Mouse (Mus musculus): ENCODE data around the gene Xdh.
A peak's percentile ranks its signal among the peaks of the same experiment; 100 is the strongest.
"Not testable (repeated sequence)": the region's sequence is repeated elsewhere in the genome, so short reads cannot be mapped to it uniquely, and the experiment has no call there.

Gene Xdh

DNA sequence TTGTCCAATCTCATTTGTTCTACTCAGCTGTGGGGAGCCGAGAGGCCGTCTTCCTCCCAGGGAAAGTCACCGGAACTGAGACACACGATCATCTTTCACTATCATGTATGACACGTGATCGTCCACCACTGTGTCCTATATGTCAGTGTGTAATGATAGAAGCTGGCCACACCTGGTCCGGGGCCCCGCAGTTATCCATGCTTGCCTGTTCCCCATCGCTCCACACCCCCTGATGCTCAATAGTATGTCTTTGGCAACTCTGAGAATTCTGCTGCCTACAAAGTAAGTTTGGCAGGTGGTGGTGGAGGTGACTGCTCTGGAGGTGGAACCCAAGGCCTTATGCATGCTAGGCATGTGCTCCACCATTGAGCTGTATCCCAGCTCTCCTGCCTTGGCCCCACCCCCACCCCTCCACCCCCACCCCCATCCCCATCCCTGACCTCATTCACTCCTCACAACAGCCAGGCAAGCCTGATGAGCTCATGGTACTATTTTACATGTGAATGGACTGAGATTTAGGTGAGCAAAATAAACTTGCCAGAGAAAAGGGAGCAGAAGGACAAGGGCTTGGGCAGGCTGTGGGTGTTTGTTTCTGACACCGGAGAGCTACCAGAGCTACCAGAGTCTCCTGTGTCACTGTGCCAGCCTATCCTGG lies 70.6 kb downstream of the Xdh start:
- DNase-seq, result no peak

DNA sequence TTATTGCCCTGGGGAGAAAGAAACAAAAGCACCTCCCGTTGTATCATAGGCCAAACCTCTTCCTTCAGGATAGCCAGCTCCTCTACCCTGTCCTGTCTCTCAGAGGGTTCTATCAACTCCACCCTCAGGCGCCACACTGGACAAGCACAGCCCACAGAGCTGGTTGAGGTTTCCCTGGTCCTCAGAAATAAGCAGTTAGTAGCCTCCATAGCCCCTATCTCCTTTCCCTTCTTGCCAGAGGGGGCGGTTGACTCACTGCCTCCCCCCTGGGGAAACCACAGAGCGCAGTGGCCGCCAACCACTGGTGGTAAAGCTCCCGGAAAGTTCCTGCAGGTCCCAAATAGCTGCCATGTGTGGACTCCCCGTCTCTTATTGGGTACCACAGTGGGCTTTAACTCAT lies 74.3 kb downstream of the Xdh start:
- no peak for DNase-seq

DNA sequence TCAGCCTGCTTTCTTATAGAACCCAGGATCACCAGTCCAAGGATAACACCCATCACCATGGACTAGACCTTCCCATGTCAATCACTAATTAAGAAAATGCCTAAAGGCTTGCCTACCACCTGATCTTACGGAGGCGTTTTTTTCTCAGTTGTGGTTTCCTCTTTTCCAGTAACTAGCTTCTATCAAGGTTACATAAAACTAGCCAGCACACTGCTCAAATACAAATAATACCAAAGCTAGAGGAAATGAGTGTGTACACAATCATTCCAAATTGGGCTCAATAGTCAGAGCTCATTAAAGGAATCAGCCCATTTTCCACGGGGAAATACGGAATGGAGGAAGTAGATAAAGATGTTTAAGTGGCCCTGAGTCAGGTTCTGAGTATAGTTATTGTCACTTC lies 74.7 kb downstream of the Xdh start:
- DNase-seq, result no peak

DNA sequence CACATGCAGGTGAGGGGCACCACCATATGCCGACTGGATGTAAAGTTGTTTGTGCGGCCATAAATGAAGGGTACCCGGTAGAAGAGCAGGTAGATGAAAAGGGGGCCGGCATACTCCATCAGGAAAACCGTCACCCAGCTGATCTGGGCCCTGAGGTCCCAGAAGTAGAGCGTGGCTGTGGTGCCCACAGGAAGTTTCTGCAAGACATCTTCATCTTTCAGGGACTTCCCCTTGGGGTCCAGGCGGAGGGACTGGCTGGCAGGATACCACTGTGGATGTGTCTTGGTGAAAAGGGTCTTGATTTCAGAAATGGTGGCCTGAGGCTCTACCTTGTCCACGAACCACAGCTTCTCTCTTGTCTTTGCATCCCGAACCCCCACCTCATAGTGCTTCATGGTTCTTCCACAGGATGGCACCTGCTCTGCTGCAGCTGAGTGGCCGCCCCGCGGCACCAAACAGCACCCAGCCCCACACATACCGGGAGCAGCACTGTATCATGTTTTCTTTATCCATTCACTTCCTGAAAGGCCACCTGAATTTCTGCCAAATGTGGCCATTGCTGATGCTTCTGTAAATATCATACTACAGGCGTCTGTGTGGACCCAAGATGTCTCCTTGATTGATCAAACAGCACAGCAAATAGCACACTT lies 78.9 kb downstream of the Xdh start:
- DNase-seq, result no peak

DNA sequence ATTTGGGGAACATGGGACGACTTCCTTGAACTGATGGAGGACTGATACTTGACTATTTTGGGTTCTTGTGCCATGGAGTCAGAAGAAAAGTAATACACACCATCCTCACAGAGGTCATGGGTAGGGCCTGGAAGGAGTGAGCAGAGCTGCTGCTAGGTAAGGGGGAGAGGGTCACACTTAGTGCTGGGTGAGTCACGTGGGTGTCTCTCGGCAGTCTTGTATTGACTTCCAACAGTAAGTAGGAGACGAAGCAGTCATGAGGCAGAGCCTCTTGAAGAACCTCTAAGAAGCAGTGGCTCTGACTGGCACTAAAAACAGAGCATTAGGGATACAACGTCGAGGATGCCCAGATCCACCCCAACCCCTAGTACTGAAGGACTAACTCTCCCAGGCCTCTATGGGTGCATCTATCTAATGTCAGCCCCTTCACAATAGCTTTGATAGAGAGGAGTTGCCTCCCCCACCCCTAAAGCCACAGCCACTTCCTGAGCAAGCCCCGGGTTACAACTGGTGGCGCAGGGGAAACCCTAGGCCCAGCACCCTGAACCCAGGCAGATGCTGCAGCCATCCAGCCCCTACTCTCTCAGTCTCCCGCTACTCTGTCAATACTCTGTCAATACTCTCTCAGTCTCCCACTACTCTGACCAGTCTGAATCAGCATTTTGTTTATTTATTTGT lies 80.8 kb downstream of the Xdh start:
- DNase-seq, result no peak

DNA sequence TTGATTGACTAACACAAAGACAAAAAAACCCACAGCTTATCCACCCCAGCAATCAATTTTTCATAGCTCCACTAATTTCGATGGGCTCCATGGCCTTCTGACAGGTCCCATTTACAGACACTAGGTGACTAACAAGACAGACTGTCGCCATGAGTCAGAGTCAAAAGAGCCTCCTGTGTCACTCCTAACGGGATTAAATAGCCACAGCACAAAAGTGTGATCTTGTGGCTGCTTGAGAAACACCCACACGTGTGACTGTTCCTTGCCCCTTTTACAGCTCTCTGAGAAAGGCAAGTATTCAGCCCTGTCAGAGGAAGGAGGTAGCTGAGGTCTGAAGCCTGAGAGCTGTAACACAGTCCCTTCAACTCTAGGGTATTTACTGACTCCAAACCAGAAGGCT lies 96.3 kb downstream of the Xdh start:
- no peak for DNase-seq

DNA sequence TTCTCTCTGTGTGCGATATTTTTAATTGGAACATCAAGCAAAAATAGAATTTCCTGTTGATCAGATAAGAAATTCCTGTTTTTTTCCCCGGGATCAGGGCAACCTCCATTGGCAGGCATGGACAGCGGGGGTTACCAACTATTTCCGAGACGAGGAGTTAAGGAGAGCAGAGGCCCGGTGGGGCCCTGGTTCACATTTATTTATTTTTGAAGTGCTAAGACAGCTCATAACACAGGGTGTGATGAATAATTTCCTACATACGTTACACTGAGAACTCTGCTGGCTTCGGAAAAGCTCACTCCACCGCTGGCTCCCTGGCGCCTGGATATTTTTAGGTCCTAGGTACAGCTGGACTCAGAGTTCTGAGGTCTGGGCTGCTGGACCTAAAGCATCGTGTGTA lies 97.0 kb downstream of the Xdh start:
- peak; percentile 25 to 38 for DNase-seq

DNA sequence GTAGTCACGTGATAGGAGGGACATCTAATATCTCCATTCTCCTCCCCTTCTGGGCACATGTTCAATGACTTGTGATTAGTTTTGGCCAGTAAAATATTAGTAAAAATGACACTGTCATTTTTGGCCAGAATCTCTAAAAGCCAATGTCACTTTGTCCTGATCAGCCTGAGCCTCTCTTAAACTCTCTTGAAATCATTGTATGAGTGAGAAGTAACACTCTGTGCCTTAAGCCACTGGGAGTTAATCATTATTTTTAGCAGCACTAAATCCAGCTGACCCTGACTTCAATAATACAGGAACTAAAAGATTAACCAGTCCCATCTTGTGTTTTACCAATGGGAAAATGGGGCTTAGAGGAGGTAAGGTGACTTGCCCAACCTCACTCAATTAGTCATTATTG lies 102.6 kb downstream of the Xdh start:
- peak in 1 of 2 experiments; percentile 9 for DNase-seq

DNA sequence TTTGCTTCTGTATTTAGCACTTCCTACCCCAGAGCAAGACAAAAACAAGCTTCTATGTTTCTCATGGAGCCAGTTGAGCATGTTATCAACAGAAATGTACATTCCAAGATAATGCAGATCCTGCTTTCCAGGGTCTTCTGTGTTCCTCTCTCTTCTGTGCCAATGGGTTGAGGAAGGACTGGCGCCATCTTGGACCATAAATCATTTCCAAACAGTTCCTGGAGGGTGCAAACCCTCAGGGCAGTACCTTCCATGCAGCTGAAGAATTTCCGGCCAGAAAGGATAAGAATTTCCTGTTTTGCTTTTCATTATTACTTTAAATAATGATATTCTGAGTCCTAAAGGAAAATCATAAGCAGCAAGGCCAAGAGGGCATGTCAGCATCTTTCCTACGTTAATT lies 104.4 kb downstream of the Xdh start:
- peak in 1 of 2 experiments; percentile 29 for DNase-seq

DNA sequence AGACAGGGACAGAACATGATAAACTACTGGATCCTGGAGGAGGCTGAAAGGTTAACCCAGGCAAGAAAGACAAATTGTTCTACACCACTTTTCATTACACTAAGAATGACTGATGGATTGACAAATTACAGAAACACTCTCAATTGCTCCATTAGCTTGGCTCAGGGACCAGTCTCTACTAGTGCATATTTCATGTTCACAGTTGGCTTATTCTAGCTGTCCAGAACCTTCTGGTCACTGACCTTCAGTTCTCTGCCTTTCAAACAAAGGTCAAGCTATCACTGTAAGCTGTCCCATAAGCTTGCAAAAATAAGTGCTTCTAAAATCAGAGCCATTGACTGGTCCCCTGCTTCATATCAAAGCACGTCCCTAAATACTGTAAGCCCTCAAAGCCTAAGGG lies 107.0 kb downstream of the Xdh start:
- DNase-seq, result no peak

DNA sequence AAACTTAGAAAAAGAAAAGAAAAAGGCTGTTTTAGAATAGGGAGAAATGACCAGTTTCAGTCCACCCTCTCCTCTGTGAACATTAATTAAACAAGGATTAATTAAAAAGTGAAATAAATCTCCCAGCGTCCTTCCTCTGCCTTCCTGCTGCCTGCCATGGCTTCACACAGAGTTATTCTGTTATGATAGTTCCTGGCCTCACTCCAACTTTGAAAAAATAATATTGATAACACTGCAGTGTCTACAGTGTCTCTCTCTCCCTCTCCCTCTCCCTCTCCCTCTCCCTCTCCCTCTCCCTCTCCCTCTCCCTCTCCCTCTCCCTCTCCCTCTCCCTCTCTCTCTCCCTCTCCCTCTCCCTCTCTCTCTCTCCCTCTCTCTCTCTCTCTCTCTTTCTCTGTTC lies 110.1 kb downstream of the Xdh start:
- not testable (repeated sequence) for DNase-seq

DNA sequence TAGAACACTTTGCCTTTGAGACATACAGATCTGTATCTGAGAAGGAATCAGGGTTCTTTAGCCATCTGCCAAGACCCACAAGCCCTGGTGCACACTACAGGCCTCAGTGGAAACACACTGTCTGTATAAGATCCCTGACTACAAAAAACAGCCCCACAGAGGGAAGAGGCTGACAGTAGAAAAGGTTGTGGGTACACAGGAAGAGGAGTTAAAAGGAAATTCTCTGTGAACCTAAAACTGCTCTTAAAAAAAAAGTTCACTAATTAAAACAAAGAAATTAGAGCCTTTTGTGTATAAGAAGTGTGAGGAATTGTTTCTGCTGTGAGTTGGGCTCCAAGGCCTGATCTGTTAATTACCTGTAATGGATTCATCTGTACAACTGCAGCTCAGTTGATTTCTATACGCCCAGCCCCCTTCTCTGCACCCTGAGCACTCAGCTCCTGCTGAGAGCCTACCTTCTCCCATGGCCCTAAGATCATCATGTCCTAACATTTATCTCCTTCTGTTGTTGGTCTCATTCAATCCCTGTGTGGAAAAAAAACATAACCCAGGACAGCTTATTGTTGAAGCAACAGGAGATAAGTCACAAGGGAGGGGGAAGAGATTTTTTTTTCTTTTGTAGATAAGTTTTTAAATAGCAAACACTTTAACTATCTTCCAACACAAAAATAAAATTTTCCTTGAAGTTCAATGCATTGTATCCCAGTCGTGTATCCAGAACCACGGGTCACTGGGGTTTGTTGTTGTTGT lies 110.7 kb downstream of the Xdh start:
- DNase-seq, result no peak

DNA sequence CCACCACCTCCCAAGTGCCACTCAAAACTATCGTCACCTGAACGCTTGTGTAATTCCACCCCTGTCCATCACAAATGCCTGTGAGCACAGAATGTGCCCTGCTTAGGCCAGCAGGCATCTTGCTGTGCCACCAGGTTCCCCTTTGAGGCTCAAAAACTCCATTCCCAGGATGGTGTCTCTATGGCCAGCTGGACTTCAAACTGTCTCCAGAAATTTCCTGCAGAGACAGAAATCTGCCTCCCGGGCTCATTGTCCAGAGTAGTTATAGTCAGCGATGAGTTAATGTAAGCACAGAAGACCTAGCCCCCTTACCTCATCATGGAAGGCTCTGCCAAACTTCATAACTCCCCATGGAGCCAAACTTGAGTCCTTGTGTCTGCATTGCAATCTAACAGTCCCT lies 112.8 kb downstream of the Xdh start:
- no peak for DNase-seq

DNA sequence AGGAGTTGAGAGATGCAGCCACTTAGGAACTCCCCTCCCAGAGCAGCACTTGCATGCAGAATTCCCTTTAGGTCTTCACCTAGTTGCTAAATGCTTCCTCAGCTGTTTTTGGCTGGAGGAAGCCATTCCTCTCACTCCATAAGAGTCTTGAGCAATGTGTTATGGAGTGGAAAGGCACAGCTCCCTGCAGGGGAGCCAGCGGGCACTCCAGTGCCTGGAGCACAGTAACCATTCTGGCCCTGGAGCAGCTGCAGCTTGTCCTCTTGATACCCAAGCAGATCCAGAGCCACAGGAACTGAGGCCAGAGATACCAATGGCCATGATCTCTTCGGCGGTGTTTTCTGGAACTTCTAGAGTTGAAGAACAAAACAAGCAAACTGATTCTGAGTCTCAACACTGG lies 113.4 kb downstream of the Xdh start:
- DNase-seq, result no peak
